Mouse (Mus musculus) heart, postnatal 0 days (tissue): ENCODE results near the gene Msh6. TPM values are rescaled to one million over a fixed set of nuclear protein-coding genes. Genes with fewer than 3 reads are reported as not detected.

Experiments
- ATAC-seq: fragments of 200-750 bp; cut with Nextera tagmentation; 2 replicates; pipeline ENCODE4 v1.8.0; 2017; ENCODE audit warnings: low read depth, moderate number of reproducible peaks, moderate library complexity; ENCODE audit not compliant: insufficient read depth
- DNase-seq: peaks from one replicate; pipeline ENCODE4 v3.0.0-alpha.2; 2016; ENCODE audit warnings: low spot score
- H3K27ac ChIP-seq: fragments of 300-500 bp; sonication (generic); 2 replicates; pipeline ENCODE4 v1.5.1; 2014; ENCODE audit warnings: low read depth, mild to moderate bottlenecking
- H3K27me3 ChIP-seq: fragments of 300-500 bp; sonication (generic); 2 replicates; pipeline ENCODE4 v1.6.1; 2014; ENCODE audit warnings: low read length, mixed read lengths; ENCODE audit not compliant: control insufficient read depth, insufficient read depth
- H3K36me3 ChIP-seq: fragments of 300-500 bp; sonication (generic); replicated peaks from 2 replicates; pipeline ENCODE4 v1.6.1; 2014; ENCODE audit warnings: low read length, mixed read lengths; ENCODE audit not compliant: control insufficient read depth, insufficient read depth
- H3K4me1 ChIP-seq: fragments of 300-500 bp; sonication (generic); 2 replicates; pipeline ENCODE4 v1.6.1; 2014; ENCODE audit warnings: antibody characterized with exemption; ENCODE audit not compliant: control insufficient read depth, insufficient read depth
- H3K4me2 ChIP-seq: fragments of 300-500 bp; sonication (generic); 2 replicates; pipeline ENCODE4 v1.6.1; 2014; ENCODE audit warnings: low read depth, mild to moderate bottlenecking, low read length, moderate library complexity
- H3K4me3 ChIP-seq: fragments of 300-500 bp; sonication (generic); 2 replicates; pipeline ENCODE4 v1.5.1; 2014; ENCODE audit warnings: low read depth, low read length
- H3K9ac ChIP-seq: fragments of 300-500 bp; sonication (generic); replicated peaks from 2 replicates; pipeline ENCODE4 v1.6.1; 2014; ENCODE audit warnings: low read depth, low read length, mixed read lengths
- H3K9me3 ChIP-seq: fragments of 300-500 bp; sonication (generic); replicated peaks from 2 replicates; pipeline ENCODE4 v1.6.1; 2016; ENCODE audit warnings: low read length; ENCODE audit not compliant: control insufficient read depth
- CTCF ChIP-seq: IDR thresholded peaks from 2 replicates; pipeline ENCODE4 v1.5.1; 2016; ENCODE audit warnings: antibody characterized with exemption, control low read depth, low read depth
- EP300 ChIP-seq: IDR thresholded peaks from 2 replicates; pipeline ENCODE4 v1.6.1; 2016; ENCODE audit warnings: antibody characterized with exemption, low read depth
- WGBS: fragments of 180-500 bp; shearing (Covaris S2); extraction: QIAGEN DNeasy Blood & Tissue Kit; methylation state at CpG from one replicate; pipeline ENCODE4 v1.1.7; 2014; 5-methylcytosine and 5-hydroxymethylcytosine counted together
- polyA plus RNA-seq: library from polyadenylated mRNA; unstranded; fragments of >200 nt; fragmentation: Nextera tagmentation; extraction: Ambion mirVana; gene quantifications from 2 replicates; pipeline ENCODE4 v1.2.1, GENCODE M21; 2015
- total RNA-seq: library from RNA; depleted of rRNA; stranded (reverse); fragments of >200 nt; gene quantifications from 2 replicates; pipeline ENCODE4 v1.2.3, GENCODE M21; 2014; ENCODE audit warnings: low replicate concordance

Msh6 gene
- total and polyA plus RNA-seq, 2 experiments from 2014 or later, result 8.6 to 22.2 TPM

GRCm38 (mm10) chr17:87982112-87982511 lies 7.2 kb downstream of the Msh6 start:
- DNase-seq (no peak), ATAC-seq (no peak)
- Histone ChIP-seq H3K27ac (no peak overlapping the region), H3K9me3 (no peaks in the 10 kb centered on the region), H3K27me3 (no peaks in the 10 kb centered on the region), H3K4me1 (no peaks in the 10 kb centered on the region), H3K4me2 (no peak overlapping the region), H3K36me3 (peaks cover 30% of the 10 kb centered on the region), H3K9ac (no peak overlapping the region), H3K4me3 (no peak overlapping the region)
- no peak for TF ChIP-seq EP300
- TF ChIP-seq CTCF, result peak; percentile 35
- 77% methylated on average over 3 of the region's 3 CpGs for WGBS

GRCm38 (mm10) chr17:87983313-87983712 lies 8.5 kb downstream of the Msh6 start:
- Histone ChIP-seq H3K27ac (no peak overlapping the region), H3K9ac (no peak overlapping the region), H3K4me3 (no peak overlapping the region), H3K4me1 (no peaks in the 10 kb centered on the region), H3K27me3 (no peaks in the 10 kb centered on the region), H3K4me2 (no peak overlapping the region), H3K36me3 (peaks cover 39% of the 10 kb centered on the region), H3K9me3 (no peaks in the 10 kb centered on the region)
- TF ChIP-seq EP300, result no peak
- TF ChIP-seq CTCF, result no peak
- ATAC-seq (no peak), DNase-seq (no peak)
- 50% methylated on average over 4 of the region's 4 CpGs for WGBS

- Histone ChIP-seq H3K4me3 (no peak overlapping the region), H3K27me3 (no peaks in the 10 kb centered on the region), H3K9me3 (no peaks in the 10 kb centered on the region), H3K27ac (no peak overlapping the region), H3K4me2 (no peak overlapping the region), H3K9ac (no peak overlapping the region), H3K4me1 (no peaks in the 10 kb centered on the region), H3K36me3 (peaks cover 50% of the 10 kb centered on the region)
- no peak for DNase-seq
- no peak for TF ChIP-seq EP300
- WGBS, result 80% methylated on average over 20 of the region's 20 CpGs
- no peak for ATAC-seq
These were observed 9.8 kb downstream of the Msh6 start for GRCm38 (mm10) chr17:87984440-87985214.

GRCm38 (mm10) chr17:87985916-87986315 lies 11.1 kb downstream of the Msh6 start:
- no peak overlapping the region for H3K4me3 ChIP-seq
- DNase-seq (no peak), ATAC-seq (no peak)
- no peaks in the 10 kb centered on the region for H3K9me3 ChIP-seq
- H3K9ac ChIP-seq, result no peak overlapping the region
- no peaks in the 10 kb centered on the region for H3K4me1 ChIP-seq
- no peak overlapping the region for H3K27ac ChIP-seq
- TF ChIP-seq CTCF, result no peak
- no peak for TF ChIP-seq EP300
- H3K4me2 ChIP-seq, result no peak overlapping the region
- H3K36me3 ChIP-seq, result peaks cover 60% of the 10 kb centered on the region
- 69% methylated on average over 8 of the region's 8 CpGs for WGBS
- no peaks in the 10 kb centered on the region for H3K27me3 ChIP-seq

- no peak overlapping the region for H3K27ac ChIP-seq
- 63% methylated on average over 6 of the region's 6 CpGs for WGBS
- no peak for ATAC-seq
These were observed 12.6 kb downstream of the Msh6 start for GRCm38 (mm10) chr17:87987507-87987906.

GRCm38 (mm10) chr17:87992154-87992553 lies 17.3 kb downstream of the Msh6 start:
- Histone ChIP-seq H3K36me3 (peaks cover 81% of the 10 kb centered on the region), H3K4me1 (no peaks in the 10 kb centered on the region), H3K4me2 (no peak overlapping the region), H3K27me3 (no peaks in the 10 kb centered on the region), H3K9ac (no peak overlapping the region), H3K9me3 (no peaks in the 10 kb centered on the region), H3K27ac (no peak overlapping the region), H3K4me3 (no peak overlapping the region)
- DNase-seq, result no peak
- ATAC-seq, result no peak
- no peak for TF ChIP-seq CTCF
- no peak for TF ChIP-seq EP300
- WGBS, result 92% methylated on average over 3 of the region's 3 CpGs

More at GRCm38 (mm10) chr17:87987507-87987906, 12.6 kb downstream of the Msh6 start:
- no peak overlapping the region for H3K4me3 ChIP-seq
- no peaks in the 10 kb centered on the region for H3K4me1 ChIP-seq
- no peak overlapping the region for H3K9ac ChIP-seq
- H3K9me3 ChIP-seq, result no peaks in the 10 kb centered on the region
- H3K36me3 ChIP-seq, result peaks cover 71% of the 10 kb centered on the region
- no peak for DNase-seq
- TF ChIP-seq EP300 (no peak), CTCF (no peak)
- H3K4me2 ChIP-seq, result no peak overlapping the region
- H3K27me3 ChIP-seq, result no peaks in the 10 kb centered on the region
